Mouse (Mus musculus) heart, postnatal 36 days (tissue): ENCODE results near the gene Gm27029. TPM values are rescaled to one million over a fixed set of nuclear protein-coding genes. Genes with fewer than 3 reads are reported as not detected.
"Not testable (repeated sequence)": the region's sequence is repeated elsewhere in the genome, so short reads cannot be mapped to it uniquely, and the experiment has no call there.

Experiments
- DNase-seq, 2 experiments: peaks; one replicate each; pipeline ENCODE4 v3.0.0; 2021 to 2022
- intact Hi-C: fragments of 180-260 bp; cut with DNase I; formaldehyde crosslinking; loops from one replicate; pipeline ENCODE4 v1.15.1; 2025
- total RNA-seq, 2 experiments: library from RNA; stranded (reverse); gene quantifications; 2 replicates each; pipeline ENCODE4 v1.2.3; 2021

The Gm27029 gene
- total RNA-seq, 2 experiments from 2014 or later = 8.0 to 10.3 TPM

DNA sequence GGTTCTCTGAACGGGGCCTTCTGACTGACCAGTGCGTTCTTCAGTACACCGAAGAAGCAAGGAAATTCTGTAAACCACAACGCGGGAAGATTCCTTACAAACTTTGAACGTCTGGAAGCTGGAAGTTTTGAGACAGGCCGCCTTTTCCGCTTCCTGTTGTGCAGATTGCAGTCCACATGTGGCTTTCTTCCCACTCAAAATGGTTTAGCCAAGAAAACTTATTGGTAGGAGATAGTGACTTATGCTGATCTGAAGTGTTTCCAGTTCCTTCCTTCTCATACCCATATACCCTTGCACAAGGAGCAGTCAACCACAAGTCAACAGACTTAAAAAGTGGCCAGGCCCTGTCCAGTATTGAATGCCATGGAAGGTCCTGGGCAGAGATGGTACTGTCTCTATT lies 1.6 kb upstream of the Gm27029 start:
- no peak for DNase-seq
- intact Hi-C loops = no loop called here

DNA sequence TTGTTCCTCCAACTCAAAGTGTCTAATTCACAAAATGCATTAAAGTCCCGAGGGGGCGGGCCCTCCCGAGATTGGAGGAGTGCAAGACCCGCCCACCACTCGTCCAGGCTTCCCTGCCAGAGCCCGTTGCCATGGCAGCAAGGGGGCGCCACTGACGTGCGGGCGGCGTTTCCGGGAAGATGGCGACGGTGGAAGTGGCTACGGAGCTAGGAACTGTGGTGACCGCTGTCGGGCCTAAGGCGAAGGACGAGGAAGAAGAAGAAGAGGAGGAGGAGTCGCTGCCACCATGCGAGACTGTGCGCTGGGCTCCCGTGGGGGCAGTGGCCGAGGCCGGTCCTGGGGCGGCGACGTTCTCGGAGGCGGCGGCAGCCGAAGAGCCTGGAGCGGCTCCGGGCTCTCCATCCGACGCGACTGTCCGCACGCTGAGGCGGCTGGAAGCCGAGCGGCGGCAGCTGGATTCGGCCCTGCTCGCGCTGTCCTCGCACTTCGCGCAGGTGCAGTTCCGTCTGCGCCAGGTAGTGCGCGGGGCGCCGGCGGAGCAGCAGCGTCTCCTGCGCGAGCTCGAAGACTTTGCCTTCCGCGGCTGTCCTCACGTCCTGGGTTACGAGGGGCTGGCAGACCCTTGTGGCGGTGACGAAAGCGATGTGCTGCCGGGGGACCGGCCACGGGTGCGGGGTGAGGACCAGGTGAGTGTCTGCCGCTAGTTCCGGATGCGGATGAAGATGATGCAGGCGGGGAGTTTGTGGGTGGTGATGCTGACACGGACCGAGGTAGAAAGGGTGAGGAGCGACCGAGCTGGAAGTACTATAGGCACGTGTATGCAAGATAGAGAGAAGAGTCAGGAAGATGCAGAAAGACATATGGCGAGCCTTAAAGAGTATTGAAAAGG lies 573 bp upstream of the Gm27029 start, which contains the start of the genes Rundc1 and Ptges3l:
TSS of gene Rundc1 (plus strand) at position 161 of the 889 bp plus-strand sequence.
TSS of gene Ptges3l (minus strand) at position 409 of the 889 bp plus-strand sequence.
- peak; percentile 98 to 99 for DNase-seq
- intact Hi-C loops = no loop called here

DNA sequence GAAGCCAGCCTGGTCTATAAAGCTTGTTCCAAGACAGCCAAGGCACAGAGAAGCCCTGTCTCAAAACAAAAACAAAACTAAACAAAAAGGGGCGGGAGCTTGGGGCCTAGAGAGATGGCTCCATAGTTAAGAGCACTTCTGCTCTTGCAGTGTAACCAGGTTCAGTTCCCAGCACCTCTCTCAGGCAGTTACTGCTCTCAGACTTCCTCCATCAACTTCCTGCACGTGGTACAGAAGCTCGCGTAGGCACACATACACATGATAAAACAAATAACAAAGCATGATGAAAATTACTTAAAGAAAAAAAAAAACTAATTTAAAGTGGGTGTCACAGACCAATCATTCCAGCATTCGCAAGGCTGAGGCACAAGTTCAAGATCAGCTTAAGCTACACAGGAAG lies 4.4 kb downstream of the Gm27029 start:
- intact Hi-C loops = no loop called here

DNA sequence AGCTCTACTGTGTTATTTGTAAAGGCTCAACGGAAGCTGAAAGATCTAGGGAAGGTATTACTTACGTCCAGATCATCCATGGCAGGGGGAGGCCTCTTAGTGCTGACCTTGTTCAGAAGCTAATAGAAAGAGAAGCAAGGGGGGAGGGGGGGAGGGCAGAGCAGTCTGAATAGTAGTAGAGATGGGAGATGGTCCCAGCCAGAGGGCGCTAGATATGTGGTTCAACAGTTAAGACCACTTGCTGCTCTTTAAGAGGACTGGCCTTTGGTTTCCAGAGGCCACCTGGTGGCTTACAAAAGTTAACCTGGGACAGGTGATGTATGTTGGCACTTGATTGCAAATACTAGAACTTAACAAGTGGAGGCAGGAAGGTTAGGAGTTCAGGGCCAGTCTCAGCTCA lies 5.0 kb downstream of the Gm27029 start:
- intact Hi-C loops = no loop called here
- DNase-seq = no peak

More for the DNA sequence above, 4.4 kb downstream of the Gm27029 start:
- no peak for DNase-seq

DNA sequence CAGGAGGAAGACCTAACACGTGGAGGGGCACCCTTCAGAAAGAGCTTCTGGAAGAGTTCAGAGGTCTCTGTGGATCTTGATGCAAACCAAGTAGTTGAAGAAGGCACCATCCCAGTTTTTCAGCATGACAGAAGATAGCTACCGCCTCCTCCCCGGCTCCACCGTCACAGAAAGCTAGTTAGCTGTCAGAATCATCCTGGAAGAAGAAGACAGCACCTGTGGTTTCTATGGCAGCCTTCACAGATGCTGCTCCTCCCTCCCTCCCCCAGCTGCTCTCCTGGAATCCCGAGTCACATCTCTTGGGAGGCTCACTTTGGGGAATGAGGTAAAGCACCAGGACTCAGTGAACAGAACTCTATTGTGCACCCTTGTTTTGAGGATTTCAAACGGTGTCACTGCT lies 5.6 kb downstream of the Gm27029 start:
- DNase-seq = no peak
- intact Hi-C loops = no loop called here

DNA sequence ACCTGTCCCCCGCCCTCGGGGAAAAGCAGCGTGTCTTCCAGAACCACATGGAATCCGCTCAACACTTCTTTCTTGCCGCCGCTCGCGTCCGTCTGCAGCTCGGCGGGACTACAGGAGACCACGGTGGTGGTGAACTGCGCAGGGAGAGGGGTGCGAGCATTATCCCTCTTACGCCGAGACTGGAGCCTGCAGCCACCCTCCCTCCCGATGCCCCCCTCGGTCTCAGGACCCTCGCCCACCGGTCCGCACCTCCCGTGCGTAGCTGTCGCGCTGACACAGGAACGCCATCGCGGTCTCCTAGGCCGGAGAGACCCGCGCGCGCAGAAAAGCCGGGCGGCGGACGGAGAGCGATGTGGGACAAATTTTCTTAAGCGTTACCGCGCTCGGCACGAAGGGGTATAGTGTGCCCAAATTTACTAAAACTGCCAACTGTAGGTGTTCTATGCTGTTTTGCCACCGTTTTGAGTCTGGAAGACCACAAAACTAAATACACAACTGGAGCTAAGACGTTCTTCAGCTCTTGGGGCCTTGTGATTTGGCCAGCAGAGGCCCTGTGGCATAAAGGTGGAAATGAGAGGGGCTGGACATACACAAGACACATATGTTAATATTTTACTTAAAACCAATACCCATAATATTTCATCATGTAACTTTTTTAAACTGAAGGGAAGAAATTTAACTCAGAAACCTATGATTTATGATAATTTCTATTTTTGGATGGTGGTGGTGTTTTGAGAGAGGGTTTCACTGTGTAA lies 7.3 kb downstream of the Gm27029 start, which contains the start of gene Aarsd1:
TSS of gene Aarsd1 (minus strand) at position 515 of the 755 bp plus-strand sequence.
- intact Hi-C loops = no loop called here

DNA sequence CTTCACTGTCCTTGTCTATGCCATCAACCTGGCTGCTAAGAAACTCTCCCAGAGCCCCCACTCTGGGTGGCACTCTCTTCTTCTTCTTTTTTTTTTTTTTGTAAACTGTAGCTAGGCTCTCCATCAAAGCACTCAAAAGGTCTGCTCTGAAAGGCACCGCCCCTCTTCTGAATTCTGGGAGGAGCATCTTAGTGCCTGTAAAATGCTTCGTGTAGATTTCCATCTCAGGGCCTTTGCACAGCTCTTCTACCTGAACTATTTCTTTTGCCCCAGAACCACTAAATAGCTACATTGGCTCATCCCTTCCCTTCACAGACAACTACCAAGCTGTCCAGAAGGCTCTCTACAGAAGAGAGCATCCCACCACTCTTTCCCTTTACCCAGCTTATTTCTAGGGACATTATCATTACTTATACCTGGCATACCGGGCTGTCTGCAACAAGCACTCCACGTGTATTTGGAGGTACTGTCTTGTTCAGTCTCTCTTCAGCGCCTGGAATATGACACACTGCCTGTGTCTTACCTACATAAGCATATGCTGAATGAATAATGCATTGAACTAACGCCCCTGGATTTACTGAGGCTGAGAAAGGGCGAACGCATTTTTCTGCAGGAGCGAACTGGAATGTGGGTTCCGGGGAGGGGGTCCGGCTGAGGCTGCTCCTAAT lies 8.0 kb downstream of the Gm27029 start:
- no peak for DNase-seq
- intact Hi-C loops = no loop called here

More for the DNA sequence above, 7.3 kb downstream of the Gm27029 start, which contains the start of gene Aarsd1:
- peak; percentile 94 to 95 for DNase-seq

DNA sequence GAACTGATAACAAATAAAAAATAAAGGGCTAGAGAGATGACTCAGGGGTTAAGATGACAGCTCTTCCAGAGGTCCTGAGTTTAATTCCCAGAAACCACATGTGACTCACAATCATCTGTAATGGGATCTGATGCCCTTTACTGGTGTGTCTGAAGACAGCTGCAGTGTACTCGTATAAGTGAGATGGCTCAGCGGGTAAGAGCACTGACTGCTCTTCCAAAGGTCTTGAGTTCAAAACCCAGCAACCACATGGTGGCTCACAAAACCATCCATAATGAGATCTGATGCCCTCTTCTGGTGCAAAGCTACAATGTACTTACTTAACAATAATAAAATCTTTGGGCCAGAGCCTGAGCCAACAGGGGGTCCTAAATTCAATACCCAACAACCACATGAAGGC lies 9.3 kb downstream of the Gm27029 start:
- no peak for DNase-seq
- intact Hi-C loops = no loop called here

DNA sequence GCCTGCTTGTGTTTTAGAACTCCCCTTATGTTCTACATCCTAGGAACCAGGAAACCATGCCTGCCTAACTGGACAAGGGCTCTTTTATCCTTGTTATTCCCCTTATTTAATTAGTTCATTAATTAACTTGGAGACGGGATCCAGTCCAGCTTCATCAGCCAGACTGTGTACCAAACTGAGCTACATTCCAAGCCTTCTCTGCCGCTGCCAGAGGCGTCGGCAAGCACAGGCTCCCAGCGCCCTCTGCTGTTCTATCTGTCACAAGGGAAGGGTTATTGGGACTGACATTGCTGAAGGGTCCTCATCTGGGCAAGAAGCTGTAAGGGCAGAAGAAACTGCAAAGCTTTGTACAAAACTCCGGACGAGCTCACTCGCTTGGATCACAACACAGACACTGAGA lies 29.5 kb downstream of the Gm27029 start:
- DNase-seq = peak; percentile 73
- intact Hi-C loops = loop anchor here (1.0 to 5.0 kb wide), 2 partner anchors 72 to 183 kb away; no protein-coding TSS in a partner anchor

DNA sequence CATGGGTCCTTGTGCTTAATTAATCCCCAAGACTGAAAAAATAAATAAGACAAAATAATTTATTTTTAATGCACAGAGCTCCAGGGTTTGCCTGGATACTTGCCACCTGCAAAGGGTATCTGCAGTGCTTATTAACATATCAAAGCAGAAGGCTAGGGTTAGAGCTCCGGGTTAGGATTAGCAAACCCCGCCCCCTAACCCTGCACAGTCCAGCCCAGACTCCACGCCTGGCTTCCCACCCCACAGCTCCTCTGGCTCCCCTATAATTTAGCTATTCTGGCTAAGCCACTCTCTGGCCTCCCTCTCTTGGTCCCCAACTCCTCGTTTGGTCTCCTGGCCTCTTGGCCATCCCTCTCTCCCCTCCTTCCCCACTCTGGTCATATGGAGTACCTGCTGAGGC lies 42.8 kb downstream of the Gm27029 start:
- intact Hi-C loops = no loop called here
- no peak for DNase-seq

DNA sequence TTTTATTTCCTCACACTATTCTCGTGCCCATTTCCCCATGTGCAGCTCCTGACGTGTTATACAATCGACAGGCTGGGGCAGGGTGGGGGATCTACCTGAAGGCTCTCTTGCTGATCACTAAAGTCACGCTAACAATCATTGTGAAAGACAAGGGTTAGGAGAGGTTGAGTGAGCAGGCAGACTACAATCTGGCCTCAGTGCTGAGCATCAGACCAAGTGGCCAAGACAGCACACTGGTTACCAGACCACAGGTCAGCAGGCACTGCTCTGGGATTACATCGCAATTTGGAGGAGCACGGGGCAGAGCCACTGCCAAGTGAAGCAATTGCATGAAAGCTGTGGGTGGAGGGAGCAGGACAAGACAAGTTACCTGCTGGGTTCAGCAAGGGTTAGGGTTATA lies 45.7 kb downstream of the Gm27029 start:
- DNase-seq = no peak
- intact Hi-C loops = no loop called here

DNA sequence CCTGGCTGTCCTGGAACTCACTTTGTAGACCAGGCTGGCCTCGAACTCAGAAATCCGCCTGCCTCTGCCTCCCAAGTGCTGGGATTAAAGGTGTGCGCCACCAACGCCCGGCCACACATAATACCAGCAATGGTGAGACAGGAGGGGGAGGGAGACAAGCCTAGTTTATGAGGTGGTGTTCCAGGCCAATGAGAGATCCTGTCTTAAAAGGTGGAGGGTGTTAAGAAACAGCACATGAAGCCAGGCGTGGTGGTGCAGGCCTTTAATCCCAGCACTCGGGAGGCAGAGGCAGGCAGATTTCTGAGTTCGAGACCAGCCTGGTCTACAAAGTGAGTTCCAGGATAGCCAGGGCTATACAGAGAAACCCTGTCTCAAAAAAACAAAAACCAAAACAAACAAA lies 46.4 kb downstream of the Gm27029 start:
- intact Hi-C loops, DNase-seq: not testable (repeated sequence)

DNA sequence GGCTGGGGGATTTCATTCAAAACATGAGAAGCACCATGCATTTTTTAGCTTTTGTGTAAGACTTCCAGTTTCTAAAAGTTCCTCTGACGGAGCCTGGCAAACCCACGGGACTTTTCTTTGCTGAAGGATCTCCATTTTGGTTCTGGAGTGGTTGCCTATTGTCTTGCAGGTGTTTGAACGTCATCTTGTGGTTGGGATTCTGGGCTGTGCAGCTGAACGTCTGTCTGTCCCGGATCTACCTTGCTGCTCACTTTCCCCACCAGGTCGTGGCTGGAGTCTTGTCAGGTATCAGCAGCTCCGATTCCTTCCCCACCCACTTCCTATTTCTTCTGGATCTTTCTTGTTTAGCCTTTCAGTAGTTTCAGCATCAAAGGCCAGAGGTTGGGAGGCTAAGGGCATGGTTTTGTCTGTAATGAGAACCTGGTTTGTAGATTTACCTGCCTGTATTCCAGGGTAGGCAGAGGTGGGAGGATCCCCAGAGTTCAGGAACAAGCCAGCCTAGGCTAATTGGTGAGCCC lies 50.1 kb downstream of the Gm27029 start:
- intact Hi-C loops = no loop called here
- no peak for DNase-seq

DNA sequence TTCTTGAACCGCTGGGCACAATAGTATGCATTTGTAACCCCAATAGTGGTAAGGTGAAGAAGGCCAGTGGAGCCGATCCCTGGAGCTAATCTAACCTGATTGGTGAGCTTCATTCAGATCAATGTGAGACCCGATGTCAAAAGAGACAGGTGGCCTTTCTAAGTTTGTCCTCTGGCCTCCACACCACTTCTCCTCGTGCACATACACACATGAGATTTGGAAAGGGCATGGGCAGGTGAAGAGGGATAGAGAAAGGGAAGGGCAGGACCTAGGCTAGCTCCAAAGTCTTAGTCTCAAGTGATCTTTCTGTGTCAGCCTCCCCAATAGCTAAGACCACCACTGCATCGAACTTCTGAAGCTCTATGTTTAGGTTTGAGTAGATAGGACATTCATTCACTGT lies 54.5 kb downstream of the Gm27029 start:
- intact Hi-C loops = no loop called here
- no peak for DNase-seq

DNA sequence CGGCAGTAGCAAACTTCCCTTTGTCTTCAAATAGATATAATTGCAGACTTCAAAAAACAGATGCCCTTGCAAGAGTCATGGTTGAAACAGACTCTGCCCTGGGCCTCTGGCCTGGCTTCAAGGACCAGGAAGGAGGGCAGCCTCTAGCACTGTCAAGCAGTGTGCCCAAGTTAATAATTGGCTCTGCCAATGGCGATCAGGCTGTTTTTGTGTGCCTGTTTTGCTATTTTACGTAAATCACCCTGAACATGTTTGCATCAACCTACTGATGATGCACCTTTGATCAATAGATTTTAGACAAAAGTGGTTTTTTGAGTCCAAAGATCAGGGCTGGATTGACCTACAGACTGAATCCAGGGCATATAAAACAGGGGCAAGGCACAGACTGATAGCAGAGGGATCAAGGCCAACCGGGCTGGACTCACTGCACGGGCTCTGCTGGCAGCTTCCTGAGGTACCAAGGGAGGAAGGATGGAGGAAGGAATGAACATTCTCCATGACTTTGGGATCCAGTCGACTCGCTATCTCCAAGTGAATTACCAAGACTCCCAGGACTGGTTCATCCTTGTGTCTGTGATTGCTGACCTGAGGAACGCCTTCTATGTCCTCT lies 57.2 kb downstream of the Gm27029 start, which contains the start of gene G6pc:
TSS of gene G6pc (plus strand) at position 236 of the 610 bp plus-strand sequence.
- no peak for DNase-seq
- intact Hi-C loops = no loop called here

DNA sequence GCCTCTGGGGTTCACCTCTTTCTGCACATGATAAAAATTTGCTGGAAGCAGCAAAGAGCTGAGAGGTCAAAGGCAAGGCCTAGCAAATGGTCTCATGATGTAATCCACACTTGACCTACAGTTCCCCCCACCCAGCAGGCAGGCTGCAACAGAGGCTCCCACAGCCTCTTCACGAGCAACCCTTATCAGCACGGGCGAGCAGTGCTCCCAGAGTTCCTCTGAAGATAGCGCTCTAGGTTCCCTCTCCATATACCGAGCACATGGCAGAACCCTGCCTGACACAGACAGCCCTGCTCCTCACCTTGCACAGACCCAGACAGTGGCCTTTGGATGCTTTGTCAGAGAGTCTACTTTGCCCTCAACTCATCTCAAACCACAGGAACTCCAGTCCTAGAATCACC lies 60.1 kb downstream of the Gm27029 start:
- intact Hi-C loops = no loop called here
- DNase-seq = no peak

DNA sequence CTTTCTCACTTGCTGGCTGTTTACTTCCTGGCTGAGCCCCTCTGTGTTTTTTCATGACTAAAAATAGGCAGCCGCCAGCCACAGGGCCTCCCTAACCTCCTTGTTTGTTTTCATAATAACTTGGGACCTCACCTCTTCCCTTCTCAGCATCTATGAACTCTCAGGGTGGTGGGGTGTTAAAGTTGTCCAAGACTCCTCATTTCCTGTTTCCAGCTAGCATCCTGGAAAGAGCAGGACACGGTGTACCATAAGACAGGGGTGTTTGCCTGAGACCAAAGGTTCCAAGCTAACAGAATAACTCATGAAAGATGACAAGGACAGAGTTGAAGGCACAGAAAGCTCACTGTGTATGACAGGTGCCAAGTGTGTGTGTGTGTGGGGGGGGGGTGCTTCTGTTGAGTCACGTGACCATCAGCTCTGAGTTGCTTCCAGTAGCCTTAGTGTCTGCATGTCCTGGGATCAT lies 63.9 kb downstream of the Gm27029 start:
- DNase-seq = no peak
- intact Hi-C loops = loop anchor here (2.0 kb wide), 1 partner anchor 32 kb away; no protein-coding TSS in a partner anchor

DNA sequence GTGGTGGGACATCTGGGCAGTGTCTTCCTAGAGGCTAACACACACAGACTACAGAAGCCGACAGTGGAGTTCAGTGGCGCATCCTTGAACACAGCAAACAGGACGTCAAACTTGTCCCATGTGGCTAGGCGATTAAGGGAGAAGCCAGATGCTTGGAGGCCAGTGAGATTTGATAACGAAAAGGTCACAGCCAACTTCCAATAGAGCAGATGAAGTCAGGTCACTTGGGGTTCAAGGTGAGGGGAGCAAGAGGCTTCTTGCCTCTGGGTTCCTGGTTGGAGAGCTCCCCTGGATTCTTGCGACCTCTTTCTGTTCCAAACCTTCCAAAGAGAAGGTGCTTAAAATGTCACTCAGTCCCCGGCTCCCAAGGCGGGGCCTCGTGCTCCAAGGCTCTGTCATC lies 64.8 kb downstream of the Gm27029 start:
- no peak for DNase-seq
- intact Hi-C loops = loop anchor here (2.0 kb wide), 1 partner anchor 31 kb away; no protein-coding TSS in a partner anchor

DNA sequence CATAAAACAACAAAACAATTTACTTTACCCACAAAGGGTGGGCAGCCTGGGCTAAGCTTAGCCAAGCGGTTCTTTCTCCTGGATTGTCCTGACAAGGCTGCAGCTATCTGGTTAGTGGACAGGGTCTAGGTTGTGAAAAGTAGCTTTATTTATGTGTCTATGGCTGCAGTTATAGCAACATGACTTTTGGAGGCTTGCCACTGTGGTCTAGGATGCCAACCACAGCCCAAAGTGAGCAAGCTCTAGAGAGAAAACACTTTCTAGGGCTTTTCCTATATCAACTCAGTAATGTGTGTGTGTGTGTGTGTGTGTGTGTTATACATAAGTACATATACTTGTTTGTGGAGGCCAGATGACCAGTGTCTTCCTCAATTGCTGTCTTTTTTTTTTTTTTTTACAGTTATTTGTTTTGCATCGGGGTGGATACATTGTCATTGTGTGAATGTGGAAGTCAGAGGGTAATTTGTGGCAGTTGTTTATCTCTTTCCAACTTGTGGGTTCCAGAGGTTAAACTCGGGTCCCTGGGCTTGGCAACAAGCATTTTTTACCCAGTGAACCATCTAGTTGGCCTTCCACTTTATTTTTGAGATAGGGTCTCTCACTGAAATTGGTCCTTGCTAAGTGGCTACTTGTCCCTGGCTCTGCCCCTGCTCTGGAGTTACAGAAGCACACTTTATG lies 67.0 kb downstream of the Gm27029 start:
- DNase-seq = no peak
- intact Hi-C loops = no loop called here
